Mouse (Mus musculus): ENCODE measurements around the gene BC051019. TPM values are rescaled to one million over a fixed set of nuclear protein-coding genes. Genes with fewer than 3 reads are reported as not detected.

BC051019 gene
- polyA plus RNA-seq (2017; shearing (Covaris generic)) = not detected

DNA sequence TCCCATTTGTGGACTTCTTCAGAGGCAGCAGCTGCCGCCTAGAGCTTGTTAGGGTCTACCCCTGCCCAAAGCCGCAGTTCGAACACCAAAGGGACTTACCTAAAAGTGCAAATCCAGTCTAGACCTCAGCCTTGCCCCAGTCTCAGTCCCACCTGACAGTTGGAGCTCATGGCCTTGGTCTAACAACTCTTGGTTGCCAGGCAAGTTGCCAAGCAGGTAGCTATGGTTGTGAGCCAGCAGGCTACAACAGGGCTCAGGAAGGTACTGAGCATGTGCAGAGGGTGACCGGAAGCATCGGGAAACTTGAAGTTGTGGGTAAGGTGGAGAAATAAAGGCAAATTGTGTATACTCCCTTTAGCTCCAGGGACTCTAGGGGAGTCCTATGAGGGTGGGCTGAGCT is at the start of gene BC051019:
BC051019 (minus strand) TSS at position 154 of the 400 bp plus-strand sequence.

DNA sequence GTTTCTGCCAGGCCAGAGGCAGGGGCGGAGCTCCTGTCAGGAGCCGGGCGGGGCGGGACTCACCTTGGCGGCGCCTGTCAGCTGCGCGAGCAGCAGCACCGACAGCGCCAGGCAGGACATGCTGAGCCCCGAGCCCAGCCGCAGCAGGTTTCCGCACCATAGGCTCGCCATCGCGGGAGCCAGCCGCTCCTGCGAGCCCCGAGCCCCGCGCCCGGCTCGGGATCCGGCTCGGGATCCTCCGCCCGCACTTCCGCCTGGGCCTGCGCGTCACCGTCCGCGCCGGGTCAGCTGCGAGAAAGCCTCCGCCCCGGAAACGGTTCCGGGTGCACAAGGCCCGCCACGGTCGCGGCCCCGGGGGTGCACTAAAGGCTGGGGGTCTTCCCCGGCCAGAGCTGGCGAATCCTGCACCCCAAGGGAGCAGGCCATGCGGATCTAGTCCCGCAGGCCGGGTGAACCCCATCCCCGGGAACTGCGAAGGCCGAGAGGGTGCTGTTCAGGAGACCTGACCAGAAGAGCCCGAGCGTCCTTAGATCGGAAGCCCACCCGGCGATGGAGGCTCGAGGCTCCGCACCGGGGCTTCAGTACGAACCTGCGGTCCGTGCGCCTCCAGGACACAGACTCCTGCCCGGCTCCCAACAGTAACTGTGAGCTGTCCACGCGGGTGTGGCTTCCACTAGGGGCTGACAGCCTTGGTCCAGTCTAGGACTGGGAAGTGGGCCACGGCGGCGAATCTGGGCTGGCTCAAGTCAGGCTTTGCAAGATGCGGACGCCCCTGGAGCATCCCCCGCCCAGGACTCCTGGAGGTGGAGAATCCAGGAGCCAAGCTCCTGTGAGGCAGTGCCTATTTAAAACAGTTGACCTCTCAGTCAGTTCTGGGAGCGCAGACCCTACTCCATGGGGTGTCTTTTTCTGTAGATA is 28.6 kb upstream of the BC051019 start, which contains the start of gene Tmem9b:
Tmem9b (minus strand) TSS at position 868 of the 918 bp plus-strand sequence.

DNA sequence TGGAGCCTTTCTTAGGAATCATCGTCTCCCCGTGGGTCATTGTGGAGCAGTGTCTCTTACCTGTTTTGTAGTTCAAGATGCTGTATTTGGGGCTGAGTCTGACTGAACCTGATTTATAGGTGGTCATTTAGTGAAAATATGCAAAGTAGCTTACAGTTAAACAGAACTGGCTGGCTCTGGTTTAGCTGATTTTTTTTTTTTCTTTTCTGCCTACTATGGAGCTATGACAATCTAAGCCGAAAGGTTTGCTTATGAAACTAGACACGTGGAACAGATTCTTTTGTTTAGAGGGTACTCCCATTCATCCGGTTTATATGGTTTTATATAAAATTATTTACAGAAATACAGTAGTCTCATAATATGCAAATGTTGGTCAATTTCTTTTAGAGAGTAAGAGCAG is 8.0 kb upstream of the BC051019 start, which contains the start of gene Ascl3:
Ascl3 (minus strand) TSS at position 101 of the 400 bp plus-strand sequence.

DNA sequence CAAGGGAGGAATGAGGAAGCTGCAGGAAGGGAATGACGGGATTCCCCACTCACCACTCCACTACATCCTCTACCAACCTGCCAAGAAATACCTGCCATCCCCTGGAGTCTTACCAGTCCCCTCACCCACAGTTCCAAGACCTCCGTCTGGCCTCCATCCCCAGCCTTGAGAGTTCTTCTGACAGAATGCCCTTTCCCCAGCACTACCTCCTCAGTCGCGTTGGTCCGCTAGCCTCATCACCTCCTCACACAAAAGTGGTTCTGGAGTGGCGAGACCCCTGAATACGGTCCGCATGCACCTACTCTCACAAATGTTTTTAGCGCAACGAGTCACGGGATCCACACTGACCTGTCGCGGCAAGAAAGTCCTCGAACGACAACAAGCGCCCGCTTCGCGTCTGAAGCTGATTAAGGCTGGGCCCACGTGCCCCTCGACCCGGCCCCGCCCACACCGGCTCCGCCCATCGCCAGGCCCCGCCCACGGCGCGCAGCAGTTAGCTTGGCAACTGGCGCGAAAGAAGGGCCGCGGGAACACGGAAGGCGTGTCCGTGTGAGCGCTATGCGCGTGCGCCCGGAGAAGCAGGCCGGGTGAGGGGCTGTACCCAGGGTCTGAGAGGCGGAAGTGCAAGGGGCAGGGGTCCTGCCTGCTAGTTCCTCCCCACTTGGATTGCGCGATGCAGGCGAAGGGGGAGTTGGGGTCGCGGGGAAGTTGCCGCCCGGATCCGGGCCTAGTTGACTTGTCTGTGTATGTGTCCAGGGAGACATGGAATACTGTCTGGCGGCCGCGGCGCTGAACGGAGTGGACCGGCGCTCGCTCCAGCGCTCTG is 20.2 kb downstream of the BC051019 start, which contains the start of the genes St5 and Akip1:
St5 (minus strand) TSS at position 416 of the 826 bp plus-strand sequence.
Akip1 (plus strand) TSS at position 501 of the 826 bp plus-strand sequence.

Other genes starting within 250 kb of the BC051019 start
- not detected for gene Trim66, start 215.7 kb downstream of the BC051019 start, polyA plus RNA-seq (2017; shearing (Covaris generic))
- gene Rpl27a, start 204.7 kb downstream of the BC051019 start, polyA plus RNA-seq (2017; shearing (Covaris generic)) = 128 TPM
- 0.54 TPM for gene St5, start 20.2 kb downstream of the BC051019 start, polyA plus RNA-seq (2017; shearing (Covaris generic))
- gene Akip1, start 20.2 kb downstream of the BC051019 start, polyA plus RNA-seq (2017; shearing (Covaris generic)) = 10.3 TPM
- gene Ascl3, start 7.9 kb upstream of the BC051019 start, polyA plus RNA-seq (2017; shearing (Covaris generic)) = 0.55 TPM
- gene Tmem9b, start 29.0 kb upstream of the BC051019 start, polyA plus RNA-seq (2017; shearing (Covaris generic)) = 92.4 TPM
- gene Nrip3, start 58.2 kb upstream of the BC051019 start, polyA plus RNA-seq (2017; shearing (Covaris generic)) = 0.92 TPM
- not detected for gene Scube2, start 141.8 kb upstream of the BC051019 start, polyA plus RNA-seq (2017; shearing (Covaris generic))
- 12.0 TPM for gene Dennd5a, start 236.6 kb upstream of the BC051019 start, polyA plus RNA-seq (2017; shearing (Covaris generic))